Mouse (Mus musculus) small intestine, adult 2 months (tissue): ENCODE measurements around the gene Fpr1.

Experiments used
- CTCF ChIP-seq: fragments of 200-500 bp; IDR thresholded peaks from 2 replicates; pipeline ENCODE4 v1.5.1; 2012; ENCODE audit warnings: low read depth, mild to moderate bottlenecking, control low read depth, inconsistent platforms, low read length, moderate library complexity, mixed read lengths; ENCODE audit not compliant: insufficient replicate concordance, insufficient read length; ENCODE audit errors: extremely low read depth
- POLR2A ChIP-seq: fragments of 200-500 bp; IDR thresholded peaks from 2 replicates; pipeline ENCODE4 v1.6.1; 2012; ENCODE audit warnings: low read depth, mild to moderate bottlenecking, control low read depth, inconsistent platforms, low read length, moderate library complexity

GRCm38 (mm10) chr17:17882672-17883071 lies 1.1 kb downstream of the Fpr1 start:
- TF ChIP-seq CTCF, result no peak
- no peak for TF ChIP-seq POLR2A
